27 mouse cellular contexts compared by ENCODE assay signal in the genomic region with DNA sequence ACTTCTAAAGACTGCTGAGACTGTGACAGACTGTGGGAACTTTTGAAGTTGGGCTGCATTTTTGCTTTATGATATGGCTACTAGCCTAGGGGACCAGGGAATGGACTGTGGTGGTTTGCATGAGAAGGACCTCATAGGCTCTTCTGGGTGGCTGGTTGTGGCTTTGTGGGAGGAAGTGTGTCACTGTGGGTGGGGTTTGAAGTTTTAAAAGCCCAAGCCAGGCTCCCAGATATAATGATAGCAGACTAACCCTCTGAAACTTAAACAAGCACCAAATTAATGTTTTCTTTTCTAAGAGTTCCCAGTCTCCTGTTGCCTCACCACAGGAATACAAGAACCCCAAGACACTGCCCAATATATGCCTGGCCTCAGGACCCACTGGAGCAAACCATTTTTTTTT.
"Had no signal": no experiment of that assay in that cellular context is flagged by ENCODE, and none has a peak within 500 bp of the region (broad histone marks: within the 10 kb centered on the region; RNA-seq: fewer than 3 reads in every experiment).

No protein-coding gene starts in this region.

- ATAC-seq: forebrain, embryonic 13.5 days; forebrain, embryonic 14.5 days; forebrain, embryonic 15.5 days; forebrain, embryonic 16.5 days; forebrain, postnatal 0 days had no signal

- H3K4me1 ChIP-seq: embryonic facial prominence, embryonic 10.5 days; embryonic facial prominence, embryonic 12.5 days; embryonic facial prominence, embryonic 13.5 days; embryonic facial prominence, embryonic 15.5 days; forebrain, embryonic 10.5 days; forebrain, embryonic 12.5 days; forebrain, embryonic 13.5 days; forebrain, embryonic 15.5 days had no signal

- DNase-seq: cerebellum, adult 9-10 months; cerebellum, adult 9-11 months; cerebellum, postnatal 10 days; cerebellum, postnatal 14 days; cerebellum, postnatal 25 days; cerebellum, postnatal 36 days; embryo, embryonic 11 days; forebrain, postnatal 0 days; gastrocnemius, adult 2 months; gastrocnemius, postnatal 10 days; gastrocnemius, postnatal 14 days; gastrocnemius, postnatal 25 days; gastrocnemius, postnatal 36 days; heart, adult 11 months; heart, adult 18-20 months; heart, adult 2 months had no signal

- H3K9me3 ChIP-seq: embryonic facial prominence, embryonic 10.5 days; embryonic facial prominence, embryonic 12.5 days; embryonic facial prominence, embryonic 13.5 days; embryonic facial prominence, embryonic 15.5 days; forebrain, embryonic 10.5 days; forebrain, embryonic 12.5 days; forebrain, embryonic 13.5 days; forebrain, embryonic 15.5 days had no signal

- H3K27me3 ChIP-seq: embryonic facial prominence, embryonic 12.5 days; embryonic facial prominence, embryonic 13.5 days; embryonic facial prominence, embryonic 15.5 days; forebrain, embryonic 12.5 days; forebrain, embryonic 13.5 days; forebrain, embryonic 15.5 days had no signal

- H3K4me3 ChIP-seq: embryonic facial prominence, embryonic 10.5 days; embryonic facial prominence, embryonic 12.5 days; embryonic facial prominence, embryonic 13.5 days; embryonic facial prominence, embryonic 15.5 days; erythroblast, embryonic 14.5 days; forebrain, embryonic 10.5 days; forebrain, embryonic 12.5 days; forebrain, embryonic 13.5 days; forebrain, embryonic 15.5 days; gastrocnemius, adult 2 months; heart, adult 2 months had no signal

- H3K9ac ChIP-seq: embryonic facial prominence, embryonic 12.5 days; embryonic facial prominence, embryonic 13.5 days; embryonic facial prominence, embryonic 15.5 days; forebrain, embryonic 12.5 days; forebrain, embryonic 13.5 days; forebrain, embryonic 15.5 days; forebrain, postnatal 0 days had no signal

- H3K27ac ChIP-seq: embryonic facial prominence, embryonic 10.5 days; embryonic facial prominence, embryonic 12.5 days; embryonic facial prominence, embryonic 13.5 days; embryonic facial prominence, embryonic 15.5 days; forebrain, embryonic 10.5 days; forebrain, embryonic 12.5 days; forebrain, embryonic 13.5 days; forebrain, embryonic 15.5 days; gastrocnemius, adult 2 months; heart, adult 2 months had no signal

- H3K4me2 ChIP-seq: embryonic facial prominence, embryonic 12.5 days; embryonic facial prominence, embryonic 13.5 days; embryonic facial prominence, embryonic 15.5 days; forebrain, embryonic 12.5 days; forebrain, embryonic 13.5 days; forebrain, embryonic 15.5 days had no signal

- H3K36me3 ChIP-seq: embryonic facial prominence, embryonic 10.5 days; embryonic facial prominence, embryonic 12.5 days; embryonic facial prominence, embryonic 13.5 days; embryonic facial prominence, embryonic 15.5 days; forebrain, embryonic 10.5 days; forebrain, embryonic 12.5 days; forebrain, embryonic 15.5 days had no signal
